Mouse (Mus musculus) lung, postnatal 0 days (tissue): ENCODE results near the gene Tgfbr3l.

Experiments
- CTCF ChIP-seq: IDR thresholded peaks from 2 replicates; pipeline ENCODE4 v1.5.1; 2016; ENCODE audit warnings: antibody characterized with exemption, mild to moderate bottlenecking
- EP300 ChIP-seq: IDR thresholded peaks from 2 replicates; pipeline ENCODE4 v1.6.1; 2016; ENCODE audit warnings: antibody characterized with exemption, mild to moderate bottlenecking, control low read depth

DNA sequence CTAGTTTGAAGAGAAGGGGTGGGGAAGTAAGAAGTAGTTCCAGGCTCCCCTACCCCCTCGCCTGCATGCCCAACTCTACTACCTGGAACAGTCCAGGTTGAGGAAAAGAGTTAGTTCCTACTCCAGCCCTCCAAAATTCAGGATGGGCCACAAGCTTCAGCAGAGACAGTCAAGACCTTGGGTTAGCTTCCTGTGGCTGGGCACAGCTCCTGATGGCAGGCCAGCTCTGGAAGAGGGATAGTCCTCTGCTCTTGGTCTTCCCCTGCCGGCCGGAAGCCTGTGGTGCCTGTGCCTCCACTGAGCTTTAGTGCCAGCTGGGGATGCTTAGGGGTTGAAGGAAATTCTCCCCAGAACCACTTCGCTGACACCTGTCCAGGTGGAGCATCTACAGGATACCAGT is 21.7 kb upstream of the Tgfbr3l start:
- TF ChIP-seq CTCF (peak; percentile 38), EP300 (no peak)
